Mouse (Mus musculus): ENCODE measurements at regions not wholly inside any gene's neighbourhood (a gene's known extent, or its start where the extent isn't known, plus 50 kb on each side); places are given as distances from the start of the nearest gene placed in this dataset.

GRCm38 (mm10) chr1:166735545-166735944 lies 53.9 kb upstream of the Fmo9 start:
- TF ChIP-seq MAX (IDR thresholded peaks at IDR 0.05; ENCODE audit: low read depth) (no peak), POLR2A (IDR thresholded peaks at IDR 0.05; ENCODE audit: insufficient read length, low read depth) (no peak), POLR2AphosphoS2 (IDR thresholded peaks at IDR 0.05; ENCODE audit: insufficient read length, low read depth) (no peak), MYOG (IDR thresholded peaks at IDR 0.05; ENCODE audit: control insufficient read depth in 1 of 3, insufficient read depth in 1 of 3, insufficient read length in 2 of 3, low read depth in 2 of 3) (no peak), CEBPB (IDR thresholded peaks at IDR 0.05; ENCODE audit: insufficient read depth, poor library complexity, severe bottlenecking) (no peak)
- Histone ChIP-seq H3ac (ENCODE audit: control insufficient read depth, insufficient read length) (no peak overlapping the region), H3K4me2 (ENCODE audit: low read depth) (no peak overlapping the region), H3K27me3 (ENCODE audit: control insufficient read depth, insufficient read depth, insufficient read length) (no peaks in the 10 kb centered on the region), H3K79me2 (ENCODE audit: control insufficient read depth, insufficient read depth) (no peaks in the 10 kb centered on the region), H3K4me3 (no peak overlapping the region), H3K36me3 (ENCODE audit: control insufficient read depth, insufficient read depth) (no peaks in the 10 kb centered on the region)

DNA sequence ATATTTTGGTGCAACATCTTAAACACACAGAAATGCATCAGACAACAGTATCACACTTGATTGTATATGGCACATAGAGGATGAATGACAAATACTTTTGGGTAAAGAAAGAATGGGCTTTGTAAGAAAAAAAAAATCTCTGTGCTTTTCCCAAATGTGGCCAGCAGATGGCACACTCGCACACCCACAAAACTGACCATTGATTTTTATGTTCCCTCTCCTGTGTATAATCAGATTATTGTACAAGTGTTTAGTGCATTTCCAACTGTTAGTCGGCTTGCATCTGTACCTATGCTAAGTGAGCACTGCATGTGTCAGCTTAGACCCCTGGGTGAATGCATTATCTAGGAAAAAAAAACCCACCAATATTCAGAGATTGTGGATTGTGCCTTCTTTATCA lies 56.4 kb upstream of the Fmo9 start:
- Histone ChIP-seq H3K4me2 (ENCODE audit: low read depth) (no peak overlapping the region), H3K79me2 (ENCODE audit: control insufficient read depth, insufficient read depth) (no peaks in the 10 kb centered on the region), H3K27me3 (ENCODE audit: control insufficient read depth, insufficient read depth, insufficient read length) (no peaks in the 10 kb centered on the region), H3ac (ENCODE audit: control insufficient read depth, insufficient read length) (no peak overlapping the region), H3K4me3 (no peak overlapping the region), H3K36me3 (ENCODE audit: control insufficient read depth, insufficient read depth) (no peaks in the 10 kb centered on the region)
- TF ChIP-seq USF1 (IDR thresholded peaks at IDR 0.05; ENCODE audit: low read depth) (no peak), MAX (IDR thresholded peaks at IDR 0.05; ENCODE audit: low read depth) (no peak), MYOG (IDR thresholded peaks at IDR 0.05; ENCODE audit: control insufficient read depth in 1 of 3, insufficient read depth in 1 of 3, insufficient read length in 2 of 3, low read depth in 2 of 3) (no peak), CEBPB (IDR thresholded peaks at IDR 0.05; ENCODE audit: insufficient read depth, poor library complexity, severe bottlenecking) (no peak), TCF12 (IDR thresholded peaks at IDR 0.05; ENCODE audit: insufficient read depth, poor library complexity, severe bottlenecking) (no peak), REST (IDR thresholded peaks at IDR 0.05; ENCODE audit: insufficient read depth, insufficient read length) (no peak), E2F4 (IDR thresholded peaks at IDR 0.05; ENCODE audit: insufficient read depth) (no peak), POLR2AphosphoS2 (IDR thresholded peaks at IDR 0.05; ENCODE audit: insufficient read length, low read depth) (no peak), POLR2A (IDR thresholded peaks at IDR 0.05; ENCODE audit: insufficient read length, low read depth) (no peak), TCF3 (IDR thresholded peaks at IDR 0.05; ENCODE audit: insufficient read length, low read depth) (no peak), MYOD1 (IDR thresholded peaks at IDR 0.05; ENCODE audit: control insufficient read depth in 1 of 3, insufficient read length in 2 of 3, low read depth in 2 of 3) (no peak), SRF (IDR thresholded peaks at IDR 0.05; ENCODE audit: control insufficient read depth, insufficient read length, low read depth) (no peak)

DNA sequence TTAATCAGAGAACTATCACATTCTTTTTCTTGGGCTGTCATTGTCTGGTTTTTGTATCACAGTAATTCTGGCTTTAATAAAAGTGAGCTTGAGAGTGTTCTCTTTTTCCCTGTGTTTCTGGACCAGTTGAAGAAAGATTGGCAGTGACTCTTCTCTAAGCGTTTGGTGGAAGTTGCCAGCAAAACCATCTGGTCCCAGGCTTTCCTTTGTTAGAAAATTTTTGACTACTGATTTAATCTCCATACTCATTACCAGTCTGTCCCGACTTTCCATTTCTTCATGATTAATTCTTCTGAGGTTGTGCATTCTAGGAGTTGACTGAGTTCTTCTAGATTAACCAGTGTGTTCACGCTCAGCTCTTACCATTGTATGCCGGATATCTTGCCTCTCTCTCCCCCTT lies 68.6 kb upstream of the Fmo9 start:
- no peaks in the 10 kb centered on the region for H3K27me3 ChIP-seq (ENCODE audit: control insufficient read depth, insufficient read depth, insufficient read length)
- no peaks in the 10 kb centered on the region for H3K79me2 ChIP-seq (ENCODE audit: control insufficient read depth, insufficient read depth)
- H3K4me2 ChIP-seq (ENCODE audit: low read depth) = no peak overlapping the region
- H3K4me3 ChIP-seq = no peak overlapping the region
- TF ChIP-seq TCF12 (IDR thresholded peaks at IDR 0.05; ENCODE audit: insufficient read depth, poor library complexity, severe bottlenecking) (no peak), REST (IDR thresholded peaks at IDR 0.05; ENCODE audit: insufficient read depth, insufficient read length) (no peak), CEBPB (IDR thresholded peaks at IDR 0.05; ENCODE audit: insufficient read depth, poor library complexity, severe bottlenecking) (no peak), E2F4 (IDR thresholded peaks at IDR 0.05; ENCODE audit: insufficient read depth) (no peak), SRF (IDR thresholded peaks at IDR 0.05; ENCODE audit: control insufficient read depth, insufficient read length, low read depth) (no peak), MYOG (IDR thresholded peaks at IDR 0.05; ENCODE audit: control insufficient read depth in 1 of 3, insufficient read depth in 1 of 3, insufficient read length in 2 of 3, low read depth in 2 of 3) (no peak), MYOD1 (IDR thresholded peaks at IDR 0.05; ENCODE audit: control insufficient read depth in 1 of 3, insufficient read length in 2 of 3, low read depth in 2 of 3) (no peak), USF1 (IDR thresholded peaks at IDR 0.05; ENCODE audit: low read depth) (no peak), MAX (IDR thresholded peaks at IDR 0.05; ENCODE audit: low read depth) (no peak), TCF3 (IDR thresholded peaks at IDR 0.05; ENCODE audit: insufficient read length, low read depth) (no peak), POLR2AphosphoS2 (IDR thresholded peaks at IDR 0.05; ENCODE audit: insufficient read length, low read depth) (no peak), POLR2A (IDR thresholded peaks at IDR 0.05; ENCODE audit: insufficient read length, low read depth) (no peak)
- no peak overlapping the region for H3ac ChIP-seq (ENCODE audit: control insufficient read depth, insufficient read length)
- no peaks in the 10 kb centered on the region for H3K36me3 ChIP-seq (ENCODE audit: control insufficient read depth, insufficient read depth)

- Histone ChIP-seq H3K79me2 (ENCODE audit: control insufficient read depth, insufficient read depth) (no peaks in the 10 kb centered on the region), H3K4me3 (no peak overlapping the region), H3K4me2 (ENCODE audit: low read depth) (no peak overlapping the region), H3K36me3 (ENCODE audit: control insufficient read depth, insufficient read depth) (no peaks in the 10 kb centered on the region), H3K27me3 (ENCODE audit: control insufficient read depth, insufficient read depth, insufficient read length) (no peaks in the 10 kb centered on the region), H3ac (ENCODE audit: control insufficient read depth, insufficient read length) (no peak overlapping the region)
- no peak for TF ChIP-seq USF1 (IDR thresholded peaks at IDR 0.05; ENCODE audit: low read depth)
- no peak for TF ChIP-seq MYOD1 (IDR thresholded peaks at IDR 0.05; ENCODE audit: control insufficient read depth in 1 of 3, insufficient read length in 2 of 3, low read depth in 2 of 3)
- no peak for TF ChIP-seq E2F4 (IDR thresholded peaks at IDR 0.05; ENCODE audit: insufficient read depth)
- no peak for TF ChIP-seq TCF12 (IDR thresholded peaks at IDR 0.05; ENCODE audit: insufficient read depth, poor library complexity, severe bottlenecking)
- TF ChIP-seq TCF3 (IDR thresholded peaks at IDR 0.05; ENCODE audit: insufficient read length, low read depth) = no peak
Measured at GRCm38 (mm10) chr1:166750777-166751176, 69.1 kb upstream of the Fmo9 start.

DNA sequence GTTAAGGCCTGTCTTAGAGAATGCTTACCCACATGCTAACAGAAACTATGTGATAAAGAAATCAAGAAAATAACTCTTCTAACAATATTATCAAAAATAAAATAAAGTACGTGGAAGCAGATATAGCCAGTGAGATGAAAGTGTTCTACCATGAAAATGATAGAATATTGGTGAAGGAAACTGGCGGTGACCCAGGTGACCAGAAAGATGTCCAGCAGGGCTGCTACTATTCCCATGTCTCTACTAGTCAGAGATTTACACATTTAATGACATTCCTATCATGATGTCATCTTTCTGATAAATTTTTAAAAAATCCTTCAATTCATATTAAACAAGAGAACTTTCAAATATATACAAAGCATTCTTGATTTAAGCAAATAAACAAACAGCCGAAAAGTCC lies 69.8 kb upstream of the Fmo9 start:
- no peak for TF ChIP-seq USF1 (IDR thresholded peaks at IDR 0.05; ENCODE audit: low read depth)
- TF ChIP-seq POLR2A (IDR thresholded peaks at IDR 0.05; ENCODE audit: insufficient read length, low read depth) = no peak
- no peak for TF ChIP-seq REST (IDR thresholded peaks at IDR 0.05; ENCODE audit: insufficient read depth, insufficient read length)
- TF ChIP-seq MAX (IDR thresholded peaks at IDR 0.05; ENCODE audit: low read depth) = no peak
- no peak for TF ChIP-seq MYOD1 (IDR thresholded peaks at IDR 0.05; ENCODE audit: control insufficient read depth in 1 of 3, insufficient read length in 2 of 3, low read depth in 2 of 3)
- TF ChIP-seq POLR2AphosphoS2 (IDR thresholded peaks at IDR 0.05; ENCODE audit: insufficient read length, low read depth) = no peak
- TF ChIP-seq TCF3 (IDR thresholded peaks at IDR 0.05; ENCODE audit: insufficient read length, low read depth) = no peak
- TF ChIP-seq SRF (IDR thresholded peaks at IDR 0.05; ENCODE audit: control insufficient read depth, insufficient read length, low read depth) = no peak
- TF ChIP-seq CEBPB (IDR thresholded peaks at IDR 0.05; ENCODE audit: insufficient read depth, poor library complexity, severe bottlenecking) = no peak
- no peak overlapping the region for H3K4me3 ChIP-seq
- H3K79me2 ChIP-seq (ENCODE audit: control insufficient read depth, insufficient read depth) = no peaks in the 10 kb centered on the region
- no peak overlapping the region for H3ac ChIP-seq (ENCODE audit: control insufficient read depth, insufficient read length)
- no peak overlapping the region for H3K4me2 ChIP-seq (ENCODE audit: low read depth)
- no peaks in the 10 kb centered on the region for H3K36me3 ChIP-seq (ENCODE audit: control insufficient read depth, insufficient read depth)
- no peaks in the 10 kb centered on the region for H3K27me3 ChIP-seq (ENCODE audit: control insufficient read depth, insufficient read depth, insufficient read length)

Measured in myocyte (in vitro differentiated cells).